Mouse (Mus musculus): ENCODE data around the gene Tuba3b.

DNA sequence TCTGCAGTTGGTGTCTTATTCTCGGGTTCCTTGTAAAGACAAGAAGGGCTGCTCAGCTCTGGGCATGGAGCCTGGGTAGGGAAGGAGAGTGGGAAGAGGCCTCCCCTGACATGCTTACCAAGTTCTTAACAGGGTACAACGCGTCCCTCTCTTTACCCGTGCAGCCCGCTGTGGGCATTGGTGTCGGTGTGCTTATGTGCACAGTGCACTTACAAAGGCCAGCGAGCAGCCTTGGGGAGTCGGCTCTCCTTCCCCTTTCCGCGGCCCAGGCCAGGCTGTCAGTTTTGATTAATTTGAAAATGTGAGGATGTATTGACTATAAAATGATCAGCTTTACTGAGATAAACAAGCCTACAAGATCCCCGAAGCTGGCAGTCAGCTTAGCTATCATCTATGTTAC is 45.4 kb downstream of the Tuba3b start:
- no peak for TF ChIP-seq CTCF (IDR thresholded peaks at IDR 0.05; ENCODE audit: insufficient read depth, low read depth, low read length)
- TF ChIP-seq POLR2A (IDR thresholded peaks at IDR 0.05; ENCODE audit: insufficient read depth, low read depth, low read length), result no peak

All from olfactory bulb, adult 2 months (tissue).